Mouse (Mus musculus) thymus, adult 2 months (tissue): Measurements from ENCODE around the gene Camsap1.

Experiments used
- CTCF ChIP-seq: fragments of 200-500 bp; IDR thresholded peaks from 2 replicates; pipeline ENCODE4 v1.5.1; 2012; ENCODE audit warnings: mild to moderate bottlenecking, control low read depth, low read length, moderate library complexity, borderline replicate concordance; ENCODE audit not compliant: control insufficient read depth, poor library complexity, insufficient read depth; ENCODE audit errors: extremely low read depth
- POLR2A ChIP-seq: fragments of 200-500 bp; IDR thresholded peaks from 2 replicates; pipeline ENCODE4 v1.6.1; 2012; ENCODE audit warnings: mild to moderate bottlenecking, low read length, control low read depth, moderate library complexity; ENCODE audit not compliant: control insufficient read depth, poor library complexity, insufficient read depth; ENCODE audit errors: extremely low read depth

DNA sequence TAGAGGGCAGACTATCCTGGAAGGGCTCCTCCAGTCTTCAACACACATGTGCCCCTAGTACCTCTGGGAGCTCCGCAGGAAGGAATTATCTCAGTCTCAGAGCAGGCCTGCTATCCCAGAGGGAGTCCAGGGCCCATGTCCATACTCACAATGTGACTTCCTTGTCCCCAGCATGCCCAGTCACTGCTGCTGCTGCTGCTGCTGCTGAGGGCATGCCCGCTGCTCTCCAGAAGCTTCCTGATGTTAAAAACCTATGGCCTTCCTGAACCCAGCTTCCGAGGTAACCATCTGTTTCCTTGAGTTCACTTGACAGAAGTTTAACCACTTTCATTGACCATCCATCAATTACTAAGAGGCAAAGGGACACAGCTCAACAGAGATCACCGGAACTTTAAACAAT, 58.1 kb downstream of the Camsap1 start:
- no peak for TF ChIP-seq CTCF
- no peak for TF ChIP-seq POLR2A
